Mouse (Mus musculus): ENCODE measurements at regions not wholly inside any gene's neighbourhood (a gene's known extent, or its start where the extent isn't known, plus 50 kb on each side); places are given as distances from the start of the nearest gene placed in this dataset.
"Not testable (repeated sequence)": the region's sequence is repeated elsewhere in the genome, so short reads cannot be mapped to it uniquely, and the experiment has no call there.

- in situ Hi-C loops (cut with MboI, MseI) = not testable (repeated sequence)
Observed at GRCm38 (mm10) chr14:16072534-16072933, 176.5 kb upstream of the Ngly1 start.

GRCm38 (mm10) chr14:16074089-16074488 lies 175.0 kb upstream of the Ngly1 start:
- in situ Hi-C loops (cut with MboI, MseI) = no loop called here

- in situ Hi-C loops (cut with MboI, MseI) = no loop called here
Observed at GRCm38 (mm10) chr14:16079096-16079495, 170.0 kb upstream of the Ngly1 start.

- in situ Hi-C loops (cut with MboI, MseI) = not testable (repeated sequence)
Observed at GRCm38 (mm10) chr14:16087231-16087630, 161.8 kb upstream of the Ngly1 start.

- in situ Hi-C loops (cut with MboI, MseI) = loop anchor here in 1 of 2 experiments (10.0 kb wide), 2 partner anchors 88 to 678 kb away; no protein-coding TSS in a partner anchor
Observed at GRCm38 (mm10) chr14:16092391-16093132, 156.5 kb upstream of the Ngly1 start.

- in situ Hi-C loops (cut with MboI, MseI) = loop anchor here in 1 of 2 experiments (10.0 kb wide), 2 partner anchors 88 to 678 kb away; no protein-coding TSS in a partner anchor
Observed at GRCm38 (mm10) chr14:16093133-16093505, 156.0 kb upstream of the Ngly1 start.

- in situ Hi-C loops (cut with MboI, MseI) = no loop called here
Observed at GRCm38 (mm10) chr14:16109414-16109813, 139.7 kb upstream of the Ngly1 start.

GRCm38 (mm10) chr14:16132672-16133071 lies 116.4 kb upstream of the Ngly1 start:
- in situ Hi-C loops (cut with MboI, MseI) = no loop called here

- in situ Hi-C loops (cut with MboI, MseI) = no loop called here
Observed at GRCm38 (mm10) chr14:16133410-16133809, 115.7 kb upstream of the Ngly1 start.

GRCm38 (mm10) chr14:16136187-16136586 lies 112.9 kb upstream of the Ngly1 start:
- in situ Hi-C loops (cut with MboI, MseI) = no loop called here

- in situ Hi-C loops (cut with MboI, MseI) = loop anchor here in 1 of 2 experiments (10.0 kb wide), 2 partner anchors 79 to 159 kb away; no protein-coding TSS in a partner anchor
Observed at GRCm38 (mm10) chr14:16144299-16144698, 104.8 kb upstream of the Ngly1 start.

GRCm38 (mm10) chr14:16146811-16147210 lies 102.3 kb upstream of the Ngly1 start:
- in situ Hi-C loops (cut with MboI, MseI) = loop anchor here in 1 of 2 experiments (10.0 kb wide), 2 partner anchors 82 to 162 kb away; no protein-coding TSS in a partner anchor

GRCm38 (mm10) chr14:16151815-16152214 lies 97.3 kb upstream of the Ngly1 start:
- in situ Hi-C loops (cut with MboI, MseI) = loop anchor here (5.0 to 10.0 kb wide), 3 partner anchors 117 to 1575 kb away; no protein-coding TSS in a partner anchor

GRCm38 (mm10) chr14:16152702-16153101 lies 96.4 kb upstream of the Ngly1 start:
- in situ Hi-C loops (cut with MboI, MseI) = loop anchor here (5.0 to 10.0 kb wide), 3 partner anchors 118 to 1575 kb away; no protein-coding TSS in a partner anchor

- in situ Hi-C loops (cut with MboI, MseI) = loop anchor here in 1 of 2 experiments (10.0 kb wide), 2 partner anchors 120 to 1200 kb away; no protein-coding TSS in a partner anchor
Observed at GRCm38 (mm10) chr14:16155106-16155505, 94.0 kb upstream of the Ngly1 start.

- in situ Hi-C loops (cut with MboI, MseI) = no loop called here
Observed at GRCm38 (mm10) chr14:16170226-16170625, 78.9 kb upstream of the Ngly1 start.

- in situ Hi-C loops (cut with MboI, MseI) = no loop called here
Observed at GRCm38 (mm10) chr14:16172261-16172660, 76.8 kb upstream of the Ngly1 start.

- in situ Hi-C loops (cut with MboI, MseI) = no loop called here
Observed at GRCm38 (mm10) chr14:16173292-16173691, 75.8 kb upstream of the Ngly1 start.

GRCm38 (mm10) chr14:16178227-16178626 lies 70.9 kb upstream of the Ngly1 start:
- in situ Hi-C loops (cut with MboI, MseI) = no loop called here

- in situ Hi-C loops (cut with MboI, MseI) = loop anchor here in 1 of 2 experiments (10.0 kb wide), 2 partner anchors 367 to 407 kb away; no protein-coding TSS in a partner anchor
Observed at GRCm38 (mm10) chr14:16181822-16182221, 67.3 kb upstream of the Ngly1 start.

- in situ Hi-C loops (cut with MboI, MseI) = loop anchor here in 1 of 2 experiments (10.0 kb wide), 2 partner anchors 370 to 410 kb away; no protein-coding TSS in a partner anchor
Observed at GRCm38 (mm10) chr14:16185246-16185645, 63.8 kb upstream of the Ngly1 start.

All from T-helper 17 cell (primary cell).